Mouse (Mus musculus): ENCODE measurements around the gene Isg20l2.
"Not testable (repeated sequence)": the region's sequence is repeated elsewhere in the genome, so short reads cannot be mapped to it uniquely, and the experiment has no call there.

Isg20l2 gene

DNA sequence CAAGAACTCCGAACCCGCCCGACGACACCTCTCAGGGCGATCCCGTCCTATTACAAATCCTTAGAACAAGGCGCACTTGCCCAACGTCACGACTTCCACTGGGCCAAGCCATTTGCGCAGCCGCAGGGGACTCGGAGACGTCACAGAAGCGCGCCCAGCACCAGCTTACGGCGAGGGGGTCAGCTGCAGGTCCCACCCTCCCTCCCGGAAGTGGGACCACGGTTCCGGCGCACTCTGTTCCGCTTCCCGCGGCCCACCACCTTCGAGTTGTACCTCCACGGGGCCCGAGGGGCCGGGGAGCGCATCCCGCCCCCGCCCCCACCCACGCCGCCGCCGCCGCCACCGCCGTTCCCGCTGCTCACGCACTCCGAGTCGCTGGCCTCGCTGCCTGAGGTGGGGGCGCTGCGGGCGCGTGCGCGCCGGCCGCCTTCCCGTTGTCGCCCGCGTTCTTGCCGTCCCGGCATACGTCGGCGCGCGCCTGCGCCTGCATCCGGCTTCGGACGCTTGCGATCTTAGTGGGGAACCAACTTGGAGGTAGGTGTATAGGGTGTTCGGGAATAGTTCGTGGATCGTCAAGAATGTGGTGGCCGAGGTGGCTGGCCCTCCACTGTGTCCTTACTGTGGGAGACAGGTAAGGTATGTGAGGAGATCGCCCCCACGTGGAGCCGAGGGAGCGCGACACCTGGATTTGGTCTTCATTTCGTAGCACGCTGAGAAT is at the start of gene Isg20l2, which contains the start of gene Rrnad1:
Gene Isg20l2 (plus strand): TSS at position 237 of the 718 bp plus-strand sequence.
Gene Rrnad1 (minus strand): TSS at position 640 of the 718 bp plus-strand sequence.
- DNase-seq (ENCODE audit: low spot score): peak; percentile 99

GRCm38 (mm10) chr3:87884291-87884690 is 45.8 kb upstream of the Isg20l2 start:
- DNase-seq (ENCODE audit: low spot score): no peak

GRCm38 (mm10) chr3:87884708-87885251 is 45.3 kb upstream of the Isg20l2 start:
- peak; percentile 57 for DNase-seq (ENCODE audit: low spot score)

DNA sequence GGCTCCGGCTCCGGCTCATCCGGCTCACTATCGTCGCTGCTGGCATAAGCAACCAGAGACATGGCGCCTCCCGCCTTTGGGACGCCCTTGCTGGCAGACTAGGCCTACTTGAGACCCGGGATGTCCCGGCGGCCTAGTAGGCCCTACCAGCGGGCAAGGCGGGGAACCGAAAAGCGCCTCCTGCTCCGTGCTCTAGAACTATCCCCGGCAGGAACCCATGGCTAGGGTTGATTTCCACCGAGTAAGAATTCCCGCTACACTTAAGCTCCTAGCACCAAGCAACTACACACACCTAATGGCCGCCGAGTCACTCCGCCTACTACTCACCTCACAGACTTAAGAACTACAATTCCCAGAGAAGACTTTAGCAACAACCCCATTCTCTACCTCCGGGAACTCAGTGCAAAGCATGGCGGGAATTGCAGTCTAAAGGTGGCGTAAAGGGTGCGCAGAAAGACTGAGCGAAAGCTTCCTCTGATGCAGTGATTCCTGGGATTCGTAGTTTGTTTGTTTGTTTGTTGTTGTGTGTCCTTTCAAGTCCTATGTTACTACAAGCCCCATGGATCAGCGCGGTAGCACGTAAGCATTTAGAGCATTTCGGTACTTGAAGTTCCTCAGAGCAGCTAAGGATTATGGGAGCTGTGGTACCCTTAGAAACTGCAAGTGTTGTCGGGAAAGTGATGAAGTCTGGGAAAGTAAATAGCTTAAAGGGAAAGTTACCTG is 44.7 kb upstream of the Isg20l2 start, which contains the start of gene Prcc:
Gene Prcc (minus strand): TSS at position 328 of the 723 bp plus-strand sequence.
- peak; percentile 99 for DNase-seq (ENCODE audit: low spot score)

DNA sequence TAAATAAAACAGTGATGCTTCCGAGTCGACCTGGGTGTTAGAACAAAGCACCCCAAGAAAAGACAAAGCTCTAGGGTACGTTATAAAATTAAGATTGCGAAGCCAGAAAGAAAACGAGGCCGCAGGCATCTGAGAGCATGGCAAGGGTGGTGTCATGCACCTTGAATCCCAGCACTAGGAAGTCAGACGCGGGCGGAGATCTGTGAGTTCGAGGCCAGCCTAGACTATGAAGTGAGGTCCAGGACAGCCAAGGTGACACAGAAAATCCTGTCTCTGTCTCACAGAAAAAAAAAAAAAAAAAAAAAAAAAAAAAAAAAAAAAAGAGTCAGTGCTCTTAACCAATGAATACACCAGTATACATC is 44.1 kb upstream of the Isg20l2 start:
- peak; percentile 28 for DNase-seq (ENCODE audit: low spot score)

DNA sequence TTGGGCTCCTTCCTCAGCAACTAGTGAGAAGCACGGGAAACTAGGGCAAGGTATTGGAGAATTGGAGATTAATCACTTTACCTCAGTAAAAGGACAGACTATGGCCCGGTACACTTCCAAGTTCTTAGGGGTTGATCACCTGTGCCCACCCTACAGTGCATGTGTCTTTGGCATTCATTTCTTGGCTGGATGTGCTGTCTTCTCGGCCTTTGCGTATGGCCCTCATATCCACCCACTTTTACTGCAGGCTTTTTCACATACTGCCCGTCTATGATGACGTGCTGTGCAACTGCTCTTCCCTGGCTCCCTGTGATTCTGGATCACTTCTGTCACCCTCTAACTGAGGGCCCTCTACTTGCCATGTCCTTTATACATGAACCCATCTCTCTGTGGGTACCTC is 43.7 kb upstream of the Isg20l2 start:
- no peak for DNase-seq (ENCODE audit: low spot score)

- not testable (repeated sequence) for DNase-seq (ENCODE audit: low spot score)
These were observed 42.7 kb upstream of the Isg20l2 start for GRCm38 (mm10) chr3:87887400-87887799.

DNA sequence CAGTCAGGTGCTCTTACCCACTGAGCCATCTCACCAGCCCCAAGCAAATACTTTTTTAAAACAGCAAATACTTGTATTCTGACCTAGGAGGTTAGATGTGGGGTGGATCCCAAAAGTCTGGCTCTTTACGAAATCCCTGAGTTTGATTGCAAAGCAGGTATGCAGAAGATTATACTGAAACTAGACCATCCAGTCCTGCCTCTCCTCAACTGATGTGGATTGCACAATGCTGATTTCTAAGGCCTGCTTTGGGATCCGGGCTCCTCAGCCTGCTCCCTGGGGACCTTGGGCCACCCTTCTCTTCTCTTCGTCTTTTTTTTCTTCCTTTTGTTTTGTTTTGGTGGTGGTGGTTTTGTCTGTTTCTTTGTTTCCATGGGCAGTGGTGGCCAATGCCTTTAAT is 38.6 kb upstream of the Isg20l2 start:
- DNase-seq (ENCODE audit: low spot score): no peak

GRCm38 (mm10) chr3:87893367-87893905 is 36.7 kb upstream of the Isg20l2 start:
- no peak for DNase-seq (ENCODE audit: low spot score)

DNA sequence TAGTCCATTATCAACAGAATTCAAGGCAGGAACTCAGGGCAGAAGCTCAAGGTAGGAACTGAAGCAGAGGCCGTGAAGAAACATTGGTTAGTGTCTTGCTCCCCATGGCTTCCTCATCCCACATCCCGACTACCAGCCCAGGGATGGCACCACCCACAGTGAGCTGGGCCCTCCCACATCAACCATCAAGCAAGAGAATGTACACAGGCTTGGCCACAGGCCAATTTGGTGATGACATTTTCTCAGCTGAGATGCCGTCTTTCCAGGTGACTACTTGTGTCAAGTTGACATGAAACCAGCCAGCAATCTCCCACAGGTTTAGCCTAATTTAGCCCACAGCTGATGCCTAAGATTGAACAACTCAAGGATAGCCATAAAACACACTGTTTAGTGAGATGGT is 30.8 kb upstream of the Isg20l2 start:
- DNase-seq (ENCODE audit: low spot score): no peak

- no peak for DNase-seq (ENCODE audit: low spot score)
These were observed 30.3 kb upstream of the Isg20l2 start for GRCm38 (mm10) chr3:87899776-87900175.

- peak; percentile 14 for DNase-seq (ENCODE audit: low spot score)
These were observed 29.0 kb upstream of the Isg20l2 start for GRCm38 (mm10) chr3:87901036-87901624.

DNA sequence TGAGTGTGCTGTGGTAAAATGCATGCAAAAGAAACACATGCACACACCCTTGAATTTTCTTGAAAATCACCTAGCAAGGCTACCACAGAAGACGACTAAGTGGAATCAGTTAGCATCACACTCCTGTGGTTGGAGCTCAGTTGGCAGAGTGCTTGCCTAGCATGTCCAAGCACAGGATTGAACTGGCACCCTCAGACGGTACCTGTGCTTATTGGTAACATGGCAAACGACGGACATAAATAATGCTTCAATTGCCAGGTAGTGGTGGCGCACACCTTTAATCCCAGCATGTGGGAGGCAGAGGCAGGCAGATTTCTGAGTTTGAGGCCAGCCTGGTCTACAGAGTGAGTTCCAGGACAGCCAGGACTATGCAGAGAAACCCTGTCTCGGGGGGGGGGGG is 28.2 kb upstream of the Isg20l2 start:
- DNase-seq (ENCODE audit: low spot score): not testable (repeated sequence)

DNA sequence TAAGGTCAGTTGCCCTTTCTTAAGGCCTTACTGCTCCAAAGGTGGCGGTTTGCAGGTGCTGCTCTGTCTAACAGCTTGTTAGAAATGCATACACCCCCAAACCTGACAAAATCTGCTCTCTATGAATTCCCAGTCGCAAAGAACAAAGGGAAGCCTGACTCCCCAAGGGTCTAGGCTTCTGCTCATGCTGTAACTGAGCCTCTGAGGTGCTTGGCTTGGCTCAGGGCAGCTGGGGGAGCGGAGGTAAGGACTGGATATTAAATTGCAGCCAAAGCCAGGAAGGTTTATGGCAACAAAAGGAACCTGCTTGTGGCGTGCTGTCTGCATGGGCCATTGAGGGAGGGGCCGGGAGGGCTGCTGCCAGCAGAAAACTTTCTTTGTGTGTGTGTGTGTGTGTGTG is 26.3 kb upstream of the Isg20l2 start:
- no peak for DNase-seq (ENCODE audit: low spot score)

- DNase-seq (ENCODE audit: low spot score): peak; percentile 96
These were observed 24.1 kb upstream of the Isg20l2 start, which contains the start of gene Hdgf for GRCm38 (mm10) chr3:87905880-87906485. Gene Hdgf (plus strand): TSS chr3:87906321.

GRCm38 (mm10) chr3:87906601-87906980 is 23.5 kb upstream of the Isg20l2 start:
- DNase-seq (ENCODE audit: low spot score): peak; percentile 50

GRCm38 (mm10) chr3:87906981-87907857 is 22.9 kb upstream of the Isg20l2 start:
- peak; percentile 58 for DNase-seq (ENCODE audit: low spot score)

DNA sequence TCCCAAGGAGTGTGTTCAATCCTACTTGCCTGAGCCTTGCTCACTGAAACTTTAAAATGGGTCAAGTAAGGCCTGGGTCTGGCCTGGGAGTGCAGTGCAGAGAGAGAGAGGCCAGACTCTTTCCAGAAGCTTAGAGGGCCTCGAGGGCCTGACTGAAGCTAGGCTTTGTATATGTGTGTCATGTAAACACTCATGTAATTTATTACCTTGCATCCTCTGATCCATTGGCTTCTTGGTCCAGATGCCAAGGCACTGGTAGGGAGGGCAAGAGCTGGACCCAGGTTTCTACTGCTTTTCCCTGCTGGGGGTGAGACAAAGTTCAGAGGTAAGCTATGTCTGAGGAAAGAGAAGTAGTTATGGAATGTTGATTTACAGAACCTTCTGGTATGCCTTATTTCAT is 22.2 kb upstream of the Isg20l2 start:
- no peak for DNase-seq (ENCODE audit: low spot score)

- DNase-seq (ENCODE audit: low spot score): no peak
These were observed 20.7 kb upstream of the Isg20l2 start for GRCm38 (mm10) chr3:87909381-87909780.

GRCm38 (mm10) chr3:87909874-87910273 is 20.2 kb upstream of the Isg20l2 start:
- DNase-seq (ENCODE audit: low spot score): peak; percentile 17
